Mouse (Mus musculus) erythroblast, embryonic 14.5 days (primary cell): ENCODE measurements around the gene Gm26558.

Experiments used
- GATA1 ChIP-seq: IDR thresholded peaks from 2 replicates; pipeline ENCODE4 v1.6.1; 2012; ENCODE audit warnings: low read length, inconsistent platforms, mixed read lengths
- TAL1 ChIP-seq: IDR thresholded peaks from 3 replicates; pipeline ENCODE4 v1.6.1; 2012; ENCODE audit warnings: low read length, inconsistent platforms, mixed read lengths

DNA sequence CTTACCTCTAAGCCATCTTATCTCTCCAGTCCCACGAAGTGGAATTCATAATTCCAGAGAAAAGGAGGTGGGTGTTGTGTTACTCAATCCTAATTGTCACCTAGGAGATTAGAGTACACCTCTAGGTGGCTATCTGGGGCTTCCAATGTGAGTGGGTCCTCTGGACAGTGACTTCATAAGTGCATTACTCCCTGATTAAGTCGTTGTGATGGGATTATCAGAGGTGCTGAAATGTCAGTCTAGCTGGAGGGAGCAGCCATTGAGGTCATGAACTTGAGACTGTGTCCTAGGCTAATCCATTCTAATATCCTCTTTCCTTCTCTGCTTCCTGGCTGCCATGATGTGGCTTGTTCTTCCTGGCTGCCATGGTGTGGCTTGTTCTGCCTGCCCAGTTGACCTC is 8.0 kb upstream of the Gm26558 start:
- TF ChIP-seq TAL1 (no peak), GATA1 (no peak)
